In the genomic region with DNA sequence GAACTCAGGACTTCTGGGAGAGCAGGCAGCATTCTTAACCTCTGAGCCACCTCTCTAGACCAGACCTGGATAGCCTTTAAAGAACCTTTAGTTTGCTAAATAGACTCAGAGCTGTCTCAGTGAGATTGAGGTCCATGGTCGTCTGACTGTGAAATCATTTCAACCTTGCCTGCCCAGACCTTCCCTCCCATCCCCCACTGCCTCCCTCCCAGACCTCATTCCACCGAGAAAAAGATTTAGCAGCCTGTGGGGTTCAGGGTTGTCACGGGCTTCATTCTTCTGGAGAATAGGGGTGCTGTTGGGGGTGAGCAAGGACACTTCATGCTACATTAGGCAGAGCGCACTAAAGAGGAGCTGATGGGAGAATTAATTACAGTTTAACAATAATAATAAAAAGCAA, we compare ENCODE assay signal across 16 mouse cellular contexts.
DNase-seq lines count a peak whose midpoint lies in the region; ATAC-seq lines count a peak whose summit lies in the region.
"Had no signal": no experiment of that assay in that cellular context is flagged by ENCODE, and none has a peak within 500 bp of the region (broad histone marks: within the 10 kb centered on the region; RNA-seq: fewer than 3 reads in every experiment).

No protein-coding gene starts in this region.

- H3K27me3 ChIP-seq in hindbrain, embryonic 10.5 days (ENCODE audit: insufficient read depth, poor library complexity, severe bottlenecking): no peaks in the 10 kb centered on the region
- H3K27me3 ChIP-seq in midbrain, embryonic 14.5 days (ENCODE audit: control insufficient read depth, insufficient read depth, low read length): no peaks in the 10 kb centered on the region
- H3K27me3 ChIP-seq: liver, embryonic 12.5 days had no signal

- peaks cover 23% of the 10 kb centered on the region for H3K4me1 ChIP-seq in hindbrain, embryonic 10.5 days (replicated peaks)
- peaks cover 4% of the 10 kb centered on the region; the same call in 1 of the 2 replicates for H3K4me1 ChIP-seq in midbrain, embryonic 14.5 days (ENCODE audit: control insufficient read depth, insufficient read depth, low read length)
- H3K4me1 ChIP-seq: liver, embryonic 12.5 days had no signal

- no peak overlapping the region for H3K4me3 ChIP-seq in hindbrain, embryonic 10.5 days
- H3K4me3 ChIP-seq in midbrain, embryonic 14.5 days (replicated peaks; ENCODE audit: low read depth, low read length): no peak overlapping the region
- H3K4me3 ChIP-seq: liver, embryonic 12.5 days; myocyte had no signal

- H3K9ac ChIP-seq in midbrain, embryonic 14.5 days (replicated peaks; ENCODE audit: low read length): no peak overlapping the region
- H3K9ac ChIP-seq: liver, embryonic 12.5 days had no signal

- WGBS in hindbrain, embryonic 10.5 days: 29% methylated on average over 4 of the region's 4 CpGs
- WGBS in midbrain, embryonic 14.5 days: 7% methylated on average over 4 of the region's 4 CpGs

- H3K9me3 ChIP-seq in hindbrain, embryonic 10.5 days: no peaks in the 10 kb centered on the region
- no peaks in the 10 kb centered on the region for H3K9me3 ChIP-seq in midbrain, embryonic 14.5 days (ENCODE audit: control insufficient read depth, low read length)
- H3K9me3 ChIP-seq: G1E; liver, embryonic 12.5 days had no signal

- DNase-seq in left cerebral cortex, postnatal 4 days: peak; percentile 14
- no peak for DNase-seq in left cerebral cortex, adult 8-10 months (ENCODE audit: low spot score in 2 of 2)
- peak; percentile 59 for DNase-seq in hindbrain, embryonic 10.5 days (ENCODE audit: low spot score)
- peak; percentile 53 for DNase-seq in midbrain, embryonic 14.5 days
- no peak for DNase-seq in spleen, adult 12 weeks (ENCODE audit: low spot score)
- DNase-seq in T-cell, adult 2 months (ENCODE audit: low spot score): no peak
- DNase-seq: B cell, adult 2 months; cerebellum, adult 18-20 months; heart, adult 11 months; kidney, adult 11 months; lung, postnatal 14 days had no signal

- H3K4me2 ChIP-seq in midbrain, embryonic 14.5 days (ENCODE audit: low read length): no peak overlapping the region
- H3K4me2 ChIP-seq: liver, embryonic 12.5 days had no signal

- ATAC-seq in midbrain, embryonic 14.5 days (ENCODE audit: low FRiP score, low TSS enrichment): no peak; the same call in 1 of the 2 replicates
- ATAC-seq in granulocyte monocyte progenitor cell, adult 5-6 weeks (replicated peaks; ENCODE audit: poor library complexity, severe bottlenecking): no peak
- ATAC-seq in frontal cortex, adult (ENCODE audit: low TSS enrichment): no peak
- ATAC-seq: liver, embryonic 12.5 days had no signal

- peak overlapping the region; percentile 62; the same call in 1 of the 2 replicates for H3K27ac ChIP-seq in hindbrain, embryonic 10.5 days
- peak overlapping the region; percentile 32; the same call in 1 of the 2 replicates for H3K27ac ChIP-seq in midbrain, embryonic 14.5 days (replicated peaks; ENCODE audit: low read depth, low read length)
- H3K27ac ChIP-seq: liver, embryonic 12.5 days had no signal

- intact Hi-C loops in left cerebral cortex, postnatal 4 days (cut with DNase I): no loop called here

- no peaks in the 10 kb centered on the region for H3K36me3 ChIP-seq in hindbrain, embryonic 10.5 days
- H3K36me3 ChIP-seq in midbrain, embryonic 14.5 days (ENCODE audit: control insufficient read depth, insufficient read depth, low read length): no peaks in the 10 kb centered on the region
- H3K36me3 ChIP-seq: G1E; liver, embryonic 12.5 days had no signal

Comparison
In these comparisons a context has a peak if more than half of its experiments do, and no peak if none do; other contexts are left out.
1. DNase-seq: peak in left cerebral cortex, postnatal 4 days (single experiment), hindbrain, embryonic 10.5 days (single experiment) and midbrain, embryonic 14.5 days (single experiment); none in left cerebral cortex, adult 8-10 months (0 of 2), spleen, adult 12 weeks (single experiment) and T-cell, adult 2 months (single experiment).